Mouse (Mus musculus) spleen, postnatal 14 days (tissue): ENCODE results near the gene Gm28230.

Experiments used
- DNase-seq, 2 experiments: peaks; one replicate each; pipeline ENCODE4 v3.0.0; 2021 to 2022; ENCODE audit warnings: low spot score in 2 of 2

Gene Gm28230

DNA sequence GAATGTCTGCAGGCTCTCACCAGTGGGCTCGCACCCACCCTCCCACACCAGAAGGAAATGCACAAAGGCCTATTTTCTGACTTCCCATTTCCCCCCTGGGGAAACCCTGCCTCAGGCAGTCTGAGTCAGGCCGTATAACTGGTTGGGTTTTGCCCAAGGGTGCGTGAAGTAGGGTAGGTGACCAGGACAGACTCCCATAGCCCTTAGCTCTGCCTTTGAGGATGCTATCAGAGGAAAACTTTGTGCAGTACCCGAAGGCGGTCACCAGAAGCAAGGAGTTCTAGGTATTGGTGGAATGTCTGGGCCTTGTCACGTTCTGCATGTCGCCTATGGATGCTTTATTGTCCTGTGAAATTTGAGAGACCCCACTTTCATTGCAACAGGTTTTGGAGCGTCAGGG, 3.6 kb upstream of the Gm28230 start:
- DNase-seq, result no peak

- no peak for DNase-seq
These were observed 2.1 kb upstream of the Gm28230 start for GRCm38 (mm10) chr2:74724244-74725015.

DNA sequence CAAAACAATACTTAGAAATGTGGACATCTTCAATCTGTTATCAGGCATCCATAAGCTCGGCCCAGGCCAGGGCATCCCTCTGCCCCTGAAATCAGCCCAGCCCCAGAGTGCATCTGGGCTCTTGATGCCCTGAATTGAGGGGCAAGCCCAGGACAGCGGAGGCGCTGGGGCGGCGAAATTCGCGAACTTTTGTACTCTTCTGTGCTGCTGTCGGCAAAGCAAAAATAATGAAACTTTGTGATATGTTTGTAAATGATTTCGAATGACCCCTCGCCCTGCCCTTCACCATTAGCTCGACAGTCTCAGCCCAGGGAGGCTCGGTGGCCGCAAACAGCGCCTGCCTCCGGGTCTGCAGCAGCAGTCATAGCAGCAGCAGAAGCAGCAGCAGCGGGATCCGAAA, 1.4 kb upstream of the Gm28230 start:
- no peak for DNase-seq

DNA sequence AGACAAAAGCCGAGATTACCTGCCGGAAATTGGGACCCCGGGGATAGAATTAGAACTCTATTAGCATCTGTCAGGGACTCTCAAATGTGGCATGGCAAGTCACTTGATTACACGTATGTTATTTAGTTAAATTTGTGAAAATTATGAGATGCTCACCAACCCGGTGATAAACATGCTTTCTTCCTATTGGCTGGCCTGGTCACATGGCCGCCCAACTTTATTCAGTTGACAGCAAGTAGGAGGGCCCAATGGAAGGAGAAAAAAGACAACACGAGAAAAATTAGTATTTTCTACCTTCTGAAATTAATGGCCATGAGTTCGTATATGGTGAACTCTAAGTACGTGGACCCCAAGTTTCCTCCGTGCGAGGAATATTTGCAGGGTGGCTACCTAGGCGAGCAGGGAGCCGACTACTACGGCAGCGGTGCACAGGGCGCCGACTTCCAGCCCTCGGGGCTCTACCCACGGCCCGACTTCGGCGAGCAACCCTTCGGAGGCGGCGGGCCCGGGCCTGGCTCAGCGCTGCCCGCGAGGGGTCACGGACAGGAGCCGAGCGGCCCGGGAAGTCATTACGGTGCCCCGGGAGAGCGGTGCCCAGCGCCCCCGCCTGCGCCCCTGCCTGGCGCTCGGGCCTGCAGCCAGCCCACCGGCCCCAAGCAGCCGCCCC, 578 bp downstream of the Gm28230 start:
- DNase-seq, result no peak

DNA sequence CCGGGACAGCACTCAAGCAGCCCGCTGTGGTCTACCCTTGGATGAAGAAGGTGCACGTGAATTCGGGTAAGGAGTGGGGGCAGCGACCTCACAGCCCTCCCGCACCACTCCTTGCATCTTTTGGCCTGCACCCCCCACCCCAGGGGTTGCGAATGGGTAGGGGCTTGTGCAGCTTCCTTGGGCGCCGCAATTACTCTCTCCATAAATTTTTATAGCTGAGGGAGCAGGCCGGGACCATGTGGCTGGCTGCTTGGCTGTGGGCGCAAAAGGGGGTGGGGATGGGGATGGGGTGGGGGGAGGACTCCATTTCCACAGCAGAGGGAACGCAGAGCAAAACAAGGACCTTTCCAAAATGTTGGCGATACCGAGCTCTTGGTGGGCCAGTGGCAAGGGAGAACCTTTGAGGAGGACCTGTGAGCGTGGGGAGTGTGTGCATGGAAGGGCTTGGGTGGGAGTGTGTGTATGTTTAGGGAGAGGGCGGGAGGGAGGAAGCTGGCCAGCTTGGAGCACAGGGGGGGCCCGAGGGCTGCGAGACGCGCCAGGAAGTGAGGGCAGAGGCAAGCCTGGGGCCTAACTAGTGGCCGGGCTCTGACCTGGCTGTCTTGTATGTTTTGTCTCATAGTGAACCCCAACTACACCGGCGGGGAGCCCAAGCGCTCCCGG, 1.2 kb downstream of the Gm28230 start:
- DNase-seq, result no peak

DNA sequence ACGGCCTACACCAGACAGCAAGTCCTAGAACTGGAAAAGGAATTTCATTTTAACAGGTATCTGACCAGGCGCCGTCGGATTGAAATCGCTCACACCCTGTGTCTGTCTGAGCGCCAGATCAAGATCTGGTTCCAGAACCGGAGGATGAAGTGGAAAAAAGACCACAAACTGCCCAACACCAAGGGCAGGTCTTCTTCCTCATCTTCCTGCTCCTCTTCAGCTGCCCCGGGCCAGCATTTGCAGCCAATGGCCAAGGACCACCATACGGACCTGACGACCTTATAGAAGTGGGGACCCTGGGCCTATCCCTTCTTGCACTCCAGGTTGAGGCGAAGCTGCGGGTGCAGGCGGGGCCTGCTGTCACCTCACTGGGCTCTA, 1.8 kb downstream of the Gm28230 start:
- DNase-seq, result no peak

GRCm38 (mm10) chr2:74730331-74730730, 3.8 kb downstream of the Gm28230 start:
- no peak for DNase-seq

DNA sequence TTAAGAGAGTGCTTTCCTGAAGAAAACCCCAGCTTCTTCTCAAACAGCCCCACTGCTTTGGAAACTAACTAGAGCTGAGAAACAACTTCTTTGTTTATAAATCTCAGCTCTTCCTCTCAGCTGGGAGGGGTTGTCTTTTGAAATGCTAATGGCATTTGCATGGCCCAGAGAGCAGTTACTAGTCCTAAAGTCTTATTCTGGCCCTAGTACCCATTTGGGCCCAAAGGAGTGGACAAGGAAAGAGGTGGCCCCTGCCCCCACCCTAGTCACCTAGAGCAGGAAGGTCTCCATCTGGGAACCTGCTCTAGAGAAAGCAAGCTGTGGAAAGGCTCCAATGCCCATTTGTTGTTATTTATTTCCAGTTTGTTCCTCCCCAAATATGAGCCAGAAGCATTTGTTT, 4.5 kb downstream of the Gm28230 start:
- no peak for DNase-seq

DNA sequence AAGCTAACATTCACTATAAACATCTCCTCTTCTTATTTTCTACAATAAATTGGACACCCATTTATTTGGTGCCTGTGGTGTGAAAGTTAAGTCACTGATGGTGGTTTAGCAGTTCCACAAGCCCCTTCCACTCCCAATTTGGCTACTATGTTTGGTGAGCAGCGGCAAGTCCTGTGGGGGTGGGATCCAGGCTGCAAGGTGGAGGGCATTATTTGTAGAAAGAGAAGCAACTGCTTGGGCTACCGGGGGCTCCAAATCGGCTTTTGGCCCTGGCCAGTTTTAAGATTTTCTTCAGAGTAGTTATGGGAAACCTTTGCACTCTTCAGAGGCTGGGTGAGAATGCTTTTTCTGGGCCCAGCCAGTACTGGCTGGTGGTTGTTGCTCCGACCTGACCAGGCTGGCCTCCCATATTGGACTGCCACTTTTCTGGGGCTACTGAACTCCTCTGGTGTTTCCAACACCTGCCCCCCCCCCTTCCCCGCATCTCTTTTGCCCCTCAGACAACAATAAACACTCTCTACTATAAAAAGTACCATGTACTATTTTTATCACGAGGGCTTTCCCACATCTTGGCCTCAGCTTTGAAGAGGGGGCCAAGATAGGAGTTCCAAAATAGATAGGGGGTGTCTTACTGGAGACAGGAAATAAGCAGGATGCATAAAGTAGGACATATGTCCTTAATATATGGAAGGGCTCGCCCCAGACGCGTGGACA, 5.4 kb downstream of the Gm28230 start:
- DNase-seq, result no peak

DNA sequence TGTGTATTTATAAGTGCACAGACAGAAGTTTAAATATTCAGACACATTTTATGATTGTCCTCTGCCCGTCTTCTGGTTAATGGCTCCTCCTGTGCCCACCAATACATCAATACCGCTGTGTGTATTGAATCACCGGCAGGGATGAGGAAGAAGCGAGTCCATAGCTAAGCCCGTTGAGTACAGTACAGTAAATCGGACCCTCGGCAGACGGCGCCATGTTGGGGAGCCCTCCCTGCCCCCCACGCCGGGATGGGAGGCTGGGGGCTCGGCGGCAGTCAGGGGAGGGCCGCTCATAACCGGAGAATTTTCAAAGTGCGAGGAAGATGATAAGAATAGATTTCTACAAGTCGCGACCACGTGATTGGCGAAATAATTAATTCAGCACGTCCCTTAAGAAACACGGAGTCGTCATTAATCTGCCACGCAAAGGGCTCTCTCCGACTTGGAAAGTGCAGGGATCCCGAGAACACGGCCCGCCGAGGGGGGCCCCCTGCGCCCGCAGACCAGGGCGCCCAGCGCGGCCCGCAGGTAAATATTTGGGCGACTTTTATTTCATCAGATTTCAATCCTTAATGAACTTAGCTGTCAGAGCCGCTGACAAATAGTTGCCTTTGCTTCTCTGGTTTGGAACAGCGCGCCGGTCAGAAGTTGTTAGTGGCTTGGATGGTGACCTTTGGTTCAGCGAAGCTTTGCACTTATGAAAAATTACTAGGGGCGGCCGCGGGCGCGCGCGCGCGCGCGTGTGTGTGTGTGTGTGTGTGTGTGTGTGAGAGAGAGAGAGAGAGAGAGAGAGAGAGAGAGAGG, 6.2 kb downstream of the Gm28230 start:
- no peak for DNase-seq

DNA sequence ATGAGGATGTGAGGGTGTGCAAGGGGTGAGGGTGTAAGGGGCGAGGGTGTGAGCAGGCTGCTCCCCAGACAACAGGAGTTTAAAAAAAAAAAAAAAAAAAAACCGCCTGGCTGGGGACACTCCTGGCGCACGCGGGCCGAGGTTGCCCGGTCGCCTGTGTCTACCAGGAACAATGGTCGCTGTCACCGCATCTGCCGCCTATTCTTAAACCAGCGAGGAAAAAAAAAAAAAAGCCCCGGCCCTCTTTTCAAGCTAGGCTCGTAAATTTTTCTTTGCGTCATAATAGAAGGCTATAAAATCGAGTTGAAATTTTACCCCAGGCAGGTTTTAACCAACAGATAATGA, 6.8 kb downstream of the Gm28230 start:
- DNase-seq, result no peak

DNA sequence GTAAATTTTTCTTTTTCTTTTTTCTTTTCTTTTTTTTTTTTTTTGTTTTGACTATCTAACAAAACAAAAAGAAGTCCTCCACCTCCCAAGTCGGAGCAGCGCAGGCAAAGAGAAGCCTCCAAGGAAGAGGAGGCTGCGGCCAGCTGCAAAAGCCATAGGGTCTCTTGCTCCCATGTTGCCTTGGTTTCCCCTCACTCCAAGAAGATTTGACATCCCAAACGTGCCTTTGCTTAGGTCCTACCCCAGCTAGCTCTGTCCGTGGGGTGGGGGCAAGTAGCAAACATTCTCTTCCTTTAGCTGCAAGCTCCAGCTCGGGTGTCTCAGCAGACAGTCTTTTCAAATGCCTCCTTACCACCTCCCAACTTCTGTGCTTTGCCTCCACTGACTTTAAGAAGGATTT, 7.2 kb downstream of the Gm28230 start:
- no peak for DNase-seq

- DNase-seq, result no peak
These were observed 7.9 kb downstream of the Gm28230 start for GRCm38 (mm10) chr2:74734451-74734850.

DNA sequence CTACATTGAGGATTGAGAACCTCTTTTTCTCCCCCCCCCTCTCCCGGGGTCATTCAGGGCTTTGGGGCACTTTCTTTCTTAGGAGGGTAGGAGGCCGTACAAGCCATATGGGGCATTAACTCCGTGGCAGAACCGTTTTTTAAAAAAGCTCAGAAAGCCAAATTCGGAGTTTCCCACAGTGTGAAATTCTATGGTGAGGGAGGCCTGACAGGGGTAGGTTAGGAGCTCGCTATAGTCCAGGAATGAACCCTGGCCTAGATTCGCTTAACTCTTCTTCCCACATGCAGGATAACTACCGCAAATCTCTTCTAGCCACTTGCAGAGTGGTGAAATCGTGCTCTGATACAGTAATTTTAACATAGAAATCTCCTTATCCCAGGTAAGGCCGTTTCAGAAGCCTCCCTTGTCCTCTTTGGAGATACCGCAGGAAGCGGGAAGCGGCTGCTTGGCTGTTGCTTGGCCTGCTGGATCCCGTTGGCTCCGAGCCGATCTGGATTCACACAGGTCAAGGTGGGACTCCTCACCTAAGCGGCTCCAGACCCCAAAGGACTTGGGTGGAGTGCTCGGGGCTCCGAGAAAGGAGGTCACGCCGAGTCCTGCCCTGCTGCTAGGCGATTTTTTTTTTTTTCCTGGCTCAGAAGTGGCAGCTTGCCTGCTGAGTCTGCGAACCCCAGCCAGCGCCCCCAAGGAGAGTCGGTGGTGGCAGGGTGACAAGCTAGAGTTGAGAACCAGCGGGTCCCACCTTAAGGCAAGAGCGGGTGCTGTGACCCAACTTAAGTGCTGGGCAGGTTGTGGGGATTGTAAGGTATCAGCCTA, 8.7 kb downstream of the Gm28230 start:
- no peak for DNase-seq

- no peak for DNase-seq
These were observed 9.5 kb downstream of the Gm28230 start for GRCm38 (mm10) chr2:74735851-74736687.

DNA sequence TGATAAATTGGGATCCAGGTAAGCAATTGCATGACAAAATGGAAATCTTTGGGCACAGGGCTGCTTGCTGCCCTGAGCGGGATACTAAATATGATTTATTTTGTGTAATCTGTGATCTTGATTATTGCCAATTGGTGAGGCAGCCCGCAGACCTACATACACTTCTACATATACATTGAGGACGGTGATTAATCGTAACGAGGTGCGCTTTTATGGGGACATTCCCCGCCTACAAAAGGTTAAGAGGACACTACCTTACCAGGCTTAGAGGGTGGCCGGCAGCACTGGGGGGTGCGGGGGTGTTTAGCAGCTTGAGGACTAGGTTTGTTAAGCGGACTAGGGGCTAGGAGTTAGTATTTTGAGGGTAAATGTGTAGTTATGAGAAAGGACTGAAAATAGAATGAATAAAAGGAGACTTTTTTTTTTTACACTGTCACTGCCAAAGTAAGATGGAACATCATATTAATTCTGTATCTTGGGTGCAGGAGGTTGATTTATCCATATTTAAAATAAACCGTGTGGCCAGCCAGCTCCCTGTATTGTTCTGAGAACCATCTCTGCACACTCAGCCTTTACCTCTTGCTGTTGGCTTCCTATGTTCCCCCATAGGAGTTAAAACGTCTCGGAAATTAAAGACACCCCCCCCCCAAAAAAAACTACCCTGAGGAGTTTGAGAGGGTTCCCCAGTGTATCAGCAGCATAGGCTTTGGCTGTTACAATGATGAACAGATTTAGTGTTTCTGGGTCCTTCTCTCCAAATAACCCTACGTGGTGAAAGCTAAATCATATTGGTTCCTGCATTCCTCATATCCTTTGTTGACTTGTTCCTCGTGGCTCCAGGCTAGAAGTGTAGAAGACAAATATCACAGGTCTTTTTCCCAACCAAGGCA, 10.4 kb downstream of the Gm28230 start:
- DNase-seq, result no peak

- no peak for DNase-seq
These were observed 11.1 kb downstream of the Gm28230 start for GRCm38 (mm10) chr2:74737578-74738070.

GRCm38 (mm10) chr2:74738623-74739475, 12.3 kb downstream of the Gm28230 start:
- DNase-seq, result no peak
